Mouse (Mus musculus): ENCODE data around the gene Nfxl1. TPM values are rescaled to one million over a fixed set of nuclear protein-coding genes. Genes with fewer than 3 reads are reported as not detected.
"Not testable (repeated sequence)": the region's sequence is repeated elsewhere in the genome, so short reads cannot be mapped to it uniquely, and the experiment has no call there.

The Nfxl1 gene
- 0.16 and 0.24 TPM in 2 replicates for polyA plus RNA-seq (2012)

GRCm38 (mm10) chr5:72559544-72560049, at the start of gene Nfxl1:
Gene Nfxl1, minus strand, starts transcription at chr5:72559684.
- peaks cover 10% of the 10 kb centered on the region for H3K36me3 ChIP-seq (ENCODE audit: control insufficient read depth)
- no peak for TF ChIP-seq TAL1 (IDR thresholded peaks at IDR 0.05; ENCODE audit: low read length)
- no peak for TF ChIP-seq GATA1 (IDR thresholded peaks at IDR 0.05; ENCODE audit: low read length)
- peaks cover 20% of the 10 kb centered on the region for H3K4me1 ChIP-seq (ENCODE audit: control insufficient read depth)
- peak within 1 kb of the TSS; percentile 97 for H3K4me3 ChIP-seq (replicated peaks)
- no peaks in the 10 kb centered on the region for H3K27me3 ChIP-seq (ENCODE audit: control insufficient read depth)
- H3K9me3 ChIP-seq (ENCODE audit: control insufficient read depth, low read length): peaks cover 18% of the 10 kb centered on the region

- Histone ChIP-seq H3K36me3 (ENCODE audit: control insufficient read depth) (no peaks in the 10 kb centered on the region), H3K27me3 (ENCODE audit: control insufficient read depth) (no peaks in the 10 kb centered on the region), H3K4me3 (replicated peaks) (no peak overlapping the region), H3K9me3 (ENCODE audit: control insufficient read depth, low read length) (no peaks in the 10 kb centered on the region), H3K4me1 (ENCODE audit: control insufficient read depth) (no peaks in the 10 kb centered on the region)
- TF ChIP-seq TAL1 (IDR thresholded peaks at IDR 0.05; ENCODE audit: low read length) (no peak), GATA1 (IDR thresholded peaks at IDR 0.05; ENCODE audit: low read length) (no peak)
Observed at GRCm38 (mm10) chr5:72603138-72603537, 43.7 kb upstream of the Nfxl1 start.

DNA sequence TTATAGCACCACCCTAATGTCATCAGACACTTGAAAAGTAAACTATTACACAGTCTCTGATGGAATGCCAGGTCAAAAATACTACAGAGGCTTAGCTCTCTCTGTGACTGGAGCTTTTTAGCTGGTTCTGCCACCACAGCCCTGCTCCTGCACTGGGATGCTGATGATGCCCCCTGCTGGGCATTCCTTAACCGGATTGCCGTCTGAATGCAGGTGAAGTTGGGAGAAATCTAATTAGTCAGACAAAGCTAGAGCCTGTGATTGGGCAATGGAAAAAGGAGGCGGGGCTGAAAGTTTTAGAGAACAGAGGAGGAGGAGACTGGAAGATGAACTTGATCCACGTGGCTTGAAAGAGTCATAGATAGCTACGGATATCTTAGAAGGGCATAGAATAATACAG, 41.5 kb upstream of the Nfxl1 start:
- Histone ChIP-seq H3K4me3 (replicated peaks) (no peak overlapping the region), H3K27me3 (ENCODE audit: control insufficient read depth) (no peaks in the 10 kb centered on the region), H3K4me1 (ENCODE audit: control insufficient read depth) (no peaks in the 10 kb centered on the region), H3K36me3 (ENCODE audit: control insufficient read depth) (no peaks in the 10 kb centered on the region), H3K9me3 (ENCODE audit: control insufficient read depth, low read length) (no peaks in the 10 kb centered on the region)
- TF ChIP-seq GATA1 (IDR thresholded peaks at IDR 0.05; ENCODE audit: low read length) (no peak), TAL1 (IDR thresholded peaks at IDR 0.05; ENCODE audit: low read length) (no peak)

DNA sequence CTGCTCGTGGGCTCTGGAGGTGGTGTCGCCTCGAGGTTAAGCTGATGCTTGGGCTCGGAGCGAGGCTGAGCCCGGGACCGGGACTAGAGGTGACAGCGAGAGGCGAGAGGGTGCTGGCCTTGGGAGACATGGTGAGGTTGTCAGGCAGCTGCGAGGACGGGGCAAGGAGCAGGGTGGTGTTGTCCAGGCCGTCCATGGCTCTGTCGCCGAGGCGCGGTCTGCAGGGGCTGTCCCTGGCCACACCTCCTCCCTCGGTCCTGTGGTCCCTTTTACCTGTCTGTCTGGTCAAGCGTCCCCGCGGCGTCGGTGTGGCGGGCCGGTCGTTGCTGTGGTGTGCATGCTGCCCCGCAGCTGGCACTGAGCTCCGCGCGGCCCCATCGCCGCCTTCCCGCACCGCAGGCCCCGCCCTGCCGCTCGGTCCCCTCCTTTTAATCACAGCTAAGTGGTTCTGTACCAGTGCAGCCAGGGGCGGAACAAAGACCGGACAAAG, 27.8 kb upstream of the Nfxl1 start, which contains the start of gene Gm5868:
TSS of gene Gm5868 (minus strand) at position 360 of the 490 bp plus-strand sequence.
- no peak for TF ChIP-seq TAL1 (IDR thresholded peaks at IDR 0.05; ENCODE audit: low read length)
- TF ChIP-seq GATA1 (IDR thresholded peaks at IDR 0.05; ENCODE audit: low read length): no peak
- no peaks in the 10 kb centered on the region for H3K4me1 ChIP-seq (ENCODE audit: control insufficient read depth)
- H3K36me3 ChIP-seq (ENCODE audit: control insufficient read depth): no peaks in the 10 kb centered on the region
- no peaks in the 10 kb centered on the region for H3K9me3 ChIP-seq (ENCODE audit: control insufficient read depth, low read length)
- no peak within 1 kb of the TSS for H3K4me3 ChIP-seq (replicated peaks)
- H3K27me3 ChIP-seq (ENCODE audit: control insufficient read depth): peaks cover 25% of the 10 kb centered on the region

DNA sequence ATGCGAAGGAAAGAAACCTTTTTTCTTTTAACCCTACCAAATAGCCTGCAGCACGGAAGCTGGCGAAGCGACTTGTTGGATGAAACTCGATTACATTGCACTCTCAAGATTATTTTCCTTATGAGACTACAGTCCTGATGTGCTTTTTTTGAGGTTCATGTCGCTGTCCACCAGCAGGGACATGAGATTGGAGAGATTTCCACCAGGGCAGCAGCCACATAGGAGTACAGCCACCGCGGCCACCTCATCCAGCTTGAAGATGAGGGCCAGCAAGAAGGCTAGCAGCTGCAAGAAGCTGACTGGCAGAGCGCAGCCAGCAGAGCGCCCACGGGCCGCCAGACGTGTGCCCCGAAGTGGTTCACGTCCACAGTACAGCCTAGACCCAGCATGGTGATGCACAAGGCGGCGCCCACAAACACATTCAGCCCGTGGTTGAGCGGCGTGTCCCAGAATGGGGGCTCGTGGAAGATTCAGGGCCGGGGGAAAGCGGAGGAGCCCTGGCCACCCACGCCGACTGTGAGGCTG, 27.2 kb upstream of the Nfxl1 start:
- peaks cover 27% of the 10 kb centered on the region for H3K27me3 ChIP-seq (ENCODE audit: control insufficient read depth)

GRCm38 (mm10) chr5:72586122-72586521, 26.6 kb upstream of the Nfxl1 start:
- not testable (repeated sequence) for H3K36me3 ChIP-seq (ENCODE audit: control insufficient read depth); H3K4me3 ChIP-seq (replicated peaks); H3K4me1 ChIP-seq (ENCODE audit: control insufficient read depth); H3K9me3 ChIP-seq (ENCODE audit: control insufficient read depth, low read length)
- peaks cover 33% of the 10 kb centered on the region for H3K27me3 ChIP-seq (ENCODE audit: control insufficient read depth)

More for the DNA sequence above, 27.2 kb upstream of the Nfxl1 start:
- not testable (repeated sequence) for H3K4me3 ChIP-seq (replicated peaks); H3K36me3 ChIP-seq (ENCODE audit: control insufficient read depth); H3K4me1 ChIP-seq (ENCODE audit: control insufficient read depth); H3K9me3 ChIP-seq (ENCODE audit: control insufficient read depth, low read length)

DNA sequence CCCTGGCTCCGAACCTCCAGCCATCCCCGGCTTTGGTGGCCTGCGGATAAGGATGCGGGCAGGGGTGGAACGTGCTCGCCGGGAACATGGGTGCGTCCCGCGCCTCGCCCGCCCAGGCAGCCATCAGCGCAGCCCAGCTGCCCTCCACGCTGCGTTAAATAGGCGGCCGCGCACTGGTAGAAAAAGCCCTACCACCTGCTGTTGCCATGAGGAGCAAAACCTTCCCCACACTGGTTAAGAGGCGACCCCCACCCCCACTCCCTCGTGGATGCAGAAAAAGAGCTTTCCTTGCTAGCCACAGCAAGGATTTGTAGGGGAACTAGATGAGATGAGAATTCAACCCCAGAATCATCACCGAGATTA, 21.5 kb upstream of the Nfxl1 start, which contains the start of gene Zar1:
TSS of gene Zar1 (minus strand) at position 285 of the 363 bp plus-strand sequence.
- peaks cover 32% of the 10 kb centered on the region for H3K27me3 ChIP-seq (ENCODE audit: control insufficient read depth)
- H3K4me3 ChIP-seq (replicated peaks): not testable (repeated sequence)

GRCm38 (mm10) chr5:72580088-72580969, 20.8 kb upstream of the Nfxl1 start:
- H3K9me3 ChIP-seq (ENCODE audit: control insufficient read depth, low read length); H3K4me3 ChIP-seq (replicated peaks); H3K4me1 ChIP-seq (ENCODE audit: control insufficient read depth); H3K36me3 ChIP-seq (ENCODE audit: control insufficient read depth): not testable (repeated sequence)
- peaks cover 29% of the 10 kb centered on the region for H3K27me3 ChIP-seq (ENCODE audit: control insufficient read depth)

More for the DNA sequence above, 21.5 kb upstream of the Nfxl1 start, which contains the start of gene Zar1:
- not testable (repeated sequence) for H3K36me3 ChIP-seq (ENCODE audit: control insufficient read depth); H3K9me3 ChIP-seq (ENCODE audit: control insufficient read depth, low read length); H3K4me1 ChIP-seq (ENCODE audit: control insufficient read depth)

DNA sequence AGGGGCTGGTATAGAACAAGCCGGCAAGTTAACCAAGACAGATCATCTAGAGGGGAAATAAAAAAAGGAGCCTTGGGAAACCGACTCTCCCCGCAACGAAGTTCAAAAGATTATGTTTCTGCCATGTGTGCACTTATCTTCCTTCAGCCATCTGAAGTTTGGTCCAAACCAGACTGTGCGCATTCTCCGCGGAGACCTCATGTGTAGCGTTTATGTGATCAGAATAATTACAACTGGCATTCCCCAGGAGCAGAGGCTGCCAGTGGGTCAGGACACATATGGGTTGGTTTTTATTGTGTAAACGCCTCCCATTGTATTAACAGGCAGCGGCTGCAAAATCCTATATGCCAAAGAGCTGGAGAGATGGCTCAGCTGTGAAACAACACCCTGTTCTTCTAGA, 20.1 kb upstream of the Nfxl1 start:
- not testable (repeated sequence) for H3K9me3 ChIP-seq (ENCODE audit: control insufficient read depth, low read length); H3K4me1 ChIP-seq (ENCODE audit: control insufficient read depth); H3K4me3 ChIP-seq (replicated peaks); H3K36me3 ChIP-seq (ENCODE audit: control insufficient read depth)
- H3K27me3 ChIP-seq (ENCODE audit: control insufficient read depth): peaks cover 29% of the 10 kb centered on the region

All from erythroblast, embryonic 14.5 days (primary cell).